Comparison of ENCODE assay signal across 1 mouse cellular context in genomic region chr1:172062101-172062500, GRCm38 (mm10).
TF ChIP-seq lines count a peak whose summit lies in the region.

No protein-coding gene starts in this region.

TF ChIP-seq in ES-E14, 5 proteins besides CTCF, POLR2A, EP300 and RAD21 (continued from another document):
- no peak for TF ChIP-seq ZC3H11A (IDR thresholded peaks at IDR 0.05; ENCODE audit: borderline replicate concordance, low read depth, low read length)
- TF ChIP-seq CHD2 (IDR thresholded peaks at IDR 0.05; ENCODE audit: low read depth, low read length) = no peak
- TF ChIP-seq ZNF384 (IDR thresholded peaks at IDR 0.05; ENCODE audit: low read depth, low read length) = no peak
- TF ChIP-seq MAFK (IDR thresholded peaks at IDR 0.05; ENCODE audit: insufficient read depth, low read depth, low read length) = no peak
